Mouse (Mus musculus): Measurements from ENCODE around the gene Apba3. TPM values are rescaled to one million over a fixed set of nuclear protein-coding genes. Genes with fewer than 3 reads are reported as not detected.

The Apba3 gene
- total and polyA plus RNA-seq, 3 experiments, result 111 to 151 (median 123) TPM

- Histone ChIP-seq H3K27me3 (ENCODE audit: control insufficient read depth, insufficient read depth, low read length) (no peaks in the 10 kb centered on the region), H3K79me2 (replicated peaks; ENCODE audit: control insufficient read depth, insufficient read depth, low read length) (no peaks in the 10 kb centered on the region; the same call in 1 of the 2 replicates), H3K4me3 (no peak overlapping the region), H3K27ac (no peak overlapping the region), H3K4me1 (ENCODE audit: control insufficient read depth, insufficient read depth, low read length) (peaks cover under 1% of the 10 kb centered on the region), H3K9ac (ENCODE audit: low read depth, low read length) (no peak overlapping the region), H3K36me3 (ENCODE audit: control insufficient read depth, insufficient read depth, low read length) (no peaks in the 10 kb centered on the region)
- WGBS, result 83% methylated on average over 5 of the region's 5 CpGs
- no peak for DNase-seq
- TF ChIP-seq EP300 (IDR thresholded peaks at IDR 0.05; ENCODE audit: insufficient read depth, low read depth, low read length) (no peak), CTCF (IDR thresholded peaks at IDR 0.05) (no peak), POLR2A (IDR thresholded peaks at IDR 0.05; ENCODE audit: insufficient read depth, low read depth, low read length) (no peak)
- intact Hi-C loops (cut with DNase I), result no loop called here
Observed at GRCm38 (mm10) chr10:81309571-81309970, 42.8 kb downstream of the Apba3 start.

DNA sequence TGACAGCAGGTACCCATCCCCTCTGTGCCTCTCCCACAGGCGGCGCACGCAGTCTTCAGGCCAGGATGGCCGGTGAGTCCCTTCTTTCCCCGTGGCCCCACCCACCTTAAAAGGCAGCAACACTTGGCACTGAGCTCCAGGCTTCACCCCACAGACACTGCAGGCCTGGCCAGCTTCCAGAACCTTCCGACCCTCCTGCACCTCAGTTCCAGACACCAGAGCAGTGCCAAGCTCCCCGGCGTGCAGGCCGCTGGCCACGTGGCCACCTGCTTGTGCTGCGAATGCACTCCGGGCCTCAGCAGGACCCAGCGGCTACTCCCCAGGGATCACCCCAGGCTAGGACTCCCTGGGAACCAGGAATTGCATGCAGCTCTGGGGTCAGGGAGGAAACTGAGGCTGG lies 46.8 kb downstream of the Apba3 start:
- no peaks in the 10 kb centered on the region for H3K36me3 ChIP-seq (ENCODE audit: control insufficient read depth, insufficient read depth, low read length)
- intact Hi-C loops (cut with DNase I), result no loop called here

GRCm38 (mm10) chr10:81314201-81314600 lies 47.4 kb downstream of the Apba3 start:
- intact Hi-C loops (cut with DNase I), result no loop called here
- Histone ChIP-seq H3K4me3 (no peak overlapping the region), H3K36me3 (ENCODE audit: control insufficient read depth, insufficient read depth, low read length) (no peaks in the 10 kb centered on the region), H3K27ac (no peak overlapping the region), H3K4me1 (ENCODE audit: control insufficient read depth, insufficient read depth, low read length) (no peaks in the 10 kb centered on the region), H3K9ac (ENCODE audit: low read depth, low read length) (no peak overlapping the region), H3K27me3 (ENCODE audit: control insufficient read depth, insufficient read depth, low read length) (no peaks in the 10 kb centered on the region), H3K79me2 (replicated peaks; ENCODE audit: control insufficient read depth, insufficient read depth, low read length) (no peaks in the 10 kb centered on the region)
- no peak for DNase-seq
- 75% methylated on average over 7 of the region's 7 CpGs for WGBS
- TF ChIP-seq CTCF (IDR thresholded peaks at IDR 0.05), result no peak
- TF ChIP-seq POLR2A (IDR thresholded peaks at IDR 0.05; ENCODE audit: insufficient read depth, low read depth, low read length), result no peak
- TF ChIP-seq EP300 (IDR thresholded peaks at IDR 0.05; ENCODE audit: insufficient read depth, low read depth, low read length), result no peak

More for the DNA sequence above, 46.8 kb downstream of the Apba3 start:
- H3K9ac ChIP-seq (ENCODE audit: low read depth, low read length), result no peak overlapping the region
- TF ChIP-seq POLR2A (IDR thresholded peaks at IDR 0.05; ENCODE audit: insufficient read depth, low read depth, low read length) (no peak), EP300 (IDR thresholded peaks at IDR 0.05; ENCODE audit: insufficient read depth, low read depth, low read length) (no peak), CTCF (IDR thresholded peaks at IDR 0.05) (no peak)
- WGBS, result 90% methylated on average over 13 of the region's 13 CpGs
- H3K79me2 ChIP-seq (replicated peaks; ENCODE audit: control insufficient read depth, insufficient read depth, low read length), result no peaks in the 10 kb centered on the region
- no peak overlapping the region for H3K4me3 ChIP-seq
- H3K27ac ChIP-seq, result no peak overlapping the region
- H3K27me3 ChIP-seq (ENCODE audit: control insufficient read depth, insufficient read depth, low read length), result no peaks in the 10 kb centered on the region
- H3K4me1 ChIP-seq (ENCODE audit: control insufficient read depth, insufficient read depth, low read length), result no peaks in the 10 kb centered on the region
- DNase-seq, result no peak

DNA sequence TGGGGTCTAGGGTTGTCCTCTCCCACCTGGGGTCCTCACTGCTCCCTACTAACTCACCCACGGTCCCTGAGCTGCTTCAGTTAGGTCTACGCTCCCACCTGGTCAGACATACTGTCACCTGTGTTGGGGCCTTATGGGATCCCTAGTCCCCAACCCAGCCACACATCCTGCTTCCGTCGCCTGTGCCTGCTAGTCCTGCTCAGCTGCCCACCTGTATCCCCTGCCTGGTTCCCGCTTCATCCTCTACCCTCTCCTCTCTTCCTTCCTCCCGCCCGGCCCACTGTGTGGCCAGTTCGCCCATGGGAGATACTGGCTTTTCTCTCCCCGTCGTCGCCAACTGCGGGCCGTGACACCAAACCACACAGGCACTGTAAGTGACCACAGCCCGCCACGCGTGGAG lies 48.8 kb downstream of the Apba3 start:
- H3K4me1 ChIP-seq (ENCODE audit: control insufficient read depth, insufficient read depth, low read length), result peaks cover 5% of the 10 kb centered on the region
- intact Hi-C loops (cut with DNase I), result no loop called here
- no peaks in the 10 kb centered on the region for H3K79me2 ChIP-seq (replicated peaks; ENCODE audit: control insufficient read depth, insufficient read depth, low read length)
- H3K4me3 ChIP-seq, result no peak overlapping the region
- no peak overlapping the region for H3K9ac ChIP-seq (ENCODE audit: low read depth, low read length)
- 89% methylated on average over 16 of the region's 16 CpGs for WGBS
- no peaks in the 10 kb centered on the region for H3K27me3 ChIP-seq (ENCODE audit: control insufficient read depth, insufficient read depth, low read length)
- no peak overlapping the region for H3K27ac ChIP-seq
- TF ChIP-seq EP300 (IDR thresholded peaks at IDR 0.05; ENCODE audit: insufficient read depth, low read depth, low read length) (no peak), POLR2A (IDR thresholded peaks at IDR 0.05; ENCODE audit: insufficient read depth, low read depth, low read length) (no peak), CTCF (IDR thresholded peaks at IDR 0.05) (no peak)
- no peak for DNase-seq
- no peaks in the 10 kb centered on the region for H3K36me3 ChIP-seq (ENCODE audit: control insufficient read depth, insufficient read depth, low read length)

DNA sequence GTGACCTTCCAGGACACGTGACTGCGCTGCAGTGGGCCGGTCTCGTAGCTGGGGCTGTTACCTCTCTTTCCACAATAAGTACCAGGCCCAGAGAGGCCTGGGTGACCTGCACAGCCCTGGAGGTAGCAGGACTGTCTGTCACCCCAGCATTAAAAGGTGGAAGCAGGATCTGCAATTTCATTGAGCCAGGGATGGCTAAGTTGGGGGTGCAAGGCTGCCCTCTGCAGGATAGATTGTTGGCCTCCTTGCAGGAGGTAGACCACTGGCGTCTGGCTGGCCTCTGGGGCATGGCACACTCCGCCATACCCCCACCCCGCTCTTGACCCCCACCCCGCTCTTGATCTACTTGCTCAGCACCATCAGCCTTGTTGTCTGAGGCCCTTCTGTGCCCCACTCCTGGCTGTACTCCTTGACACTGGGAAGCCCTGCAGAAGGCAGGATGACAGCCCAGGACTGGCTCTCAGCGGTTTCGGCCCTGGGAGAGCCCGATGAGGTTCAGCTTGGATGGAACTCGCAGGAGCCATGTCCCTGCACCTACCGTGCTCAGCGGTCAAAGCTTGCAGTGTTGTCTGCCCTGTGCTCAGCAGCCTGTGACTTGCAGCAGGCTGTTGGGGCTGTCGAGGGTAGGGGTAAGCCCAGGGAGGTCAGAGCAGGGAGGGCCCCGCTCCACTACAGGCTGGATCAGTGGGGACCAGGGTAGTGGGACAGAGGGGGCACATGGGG lies 49.7 kb downstream of the Apba3 start:
- intact Hi-C loops (cut with DNase I), result no loop called here
- no peak overlapping the region for H3K4me3 ChIP-seq
- TF ChIP-seq POLR2A (IDR thresholded peaks at IDR 0.05; ENCODE audit: insufficient read depth, low read depth, low read length) (no peak), CTCF (IDR thresholded peaks at IDR 0.05) (peak; percentile 63)
- peaks cover 5% of the 10 kb centered on the region for H3K4me1 ChIP-seq (ENCODE audit: control insufficient read depth, insufficient read depth, low read length)
- H3K79me2 ChIP-seq (replicated peaks; ENCODE audit: control insufficient read depth, insufficient read depth, low read length), result no peaks in the 10 kb centered on the region; the same call in 1 of the 2 replicates
- no peak for DNase-seq
- H3K9ac ChIP-seq (ENCODE audit: low read depth, low read length), result no peak overlapping the region
- WGBS, result 61% methylated on average over 16 of the region's 16 CpGs
- H3K27me3 ChIP-seq (ENCODE audit: control insufficient read depth, insufficient read depth, low read length), result no peaks in the 10 kb centered on the region
- no peaks in the 10 kb centered on the region for H3K36me3 ChIP-seq (ENCODE audit: control insufficient read depth, insufficient read depth, low read length)
- no peak overlapping the region for H3K27ac ChIP-seq

DNA sequence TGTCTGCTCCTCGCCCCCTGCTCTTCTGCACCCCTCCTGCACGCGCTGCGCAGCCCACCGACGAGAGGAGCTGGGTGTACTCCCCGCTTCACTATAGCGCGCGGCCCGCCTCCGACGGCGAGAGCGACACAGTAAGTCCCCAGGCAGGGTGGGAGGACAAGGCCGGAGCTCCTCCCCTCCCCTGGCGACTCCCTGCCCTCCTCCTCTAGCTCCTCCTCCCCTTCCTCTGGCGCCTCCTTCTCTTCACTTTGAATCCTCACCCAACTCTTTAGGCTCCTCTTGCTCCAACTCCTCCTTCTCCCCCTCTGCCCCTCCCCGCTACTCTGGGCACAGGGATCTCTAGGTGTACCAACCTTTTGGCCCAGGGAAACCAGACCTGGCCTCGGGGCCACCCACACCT lies 50.5 kb downstream of the Apba3 start:
- intact Hi-C loops (cut with DNase I), result no loop called here
- H3K9ac ChIP-seq (ENCODE audit: low read depth, low read length), result no peak overlapping the region
- 49% methylated on average over 20 of the region's 20 CpGs for WGBS
- no peaks in the 10 kb centered on the region; the same call in 1 of the 2 replicates for H3K36me3 ChIP-seq (ENCODE audit: control insufficient read depth, insufficient read depth, low read length)
- peak in 1 of 2 experiments; percentile 52 for DNase-seq
- H3K4me3 ChIP-seq, result no peak overlapping the region
- peaks cover 6% of the 10 kb centered on the region for H3K4me1 ChIP-seq (ENCODE audit: control insufficient read depth, insufficient read depth, low read length)
- H3K27ac ChIP-seq, result no peak overlapping the region
- TF ChIP-seq CTCF (IDR thresholded peaks at IDR 0.05) (no peak), EP300 (IDR thresholded peaks at IDR 0.05; ENCODE audit: insufficient read depth, low read depth, low read length) (no peak), POLR2A (IDR thresholded peaks at IDR 0.05; ENCODE audit: insufficient read depth, low read depth, low read length) (no peak)
- H3K27me3 ChIP-seq (ENCODE audit: control insufficient read depth, insufficient read depth, low read length), result no peaks in the 10 kb centered on the region
- no peaks in the 10 kb centered on the region; the same call in 1 of the 2 replicates for H3K79me2 ChIP-seq (replicated peaks; ENCODE audit: control insufficient read depth, insufficient read depth, low read length)

Data from heart, adult 2 months (tissue).